Mouse (Mus musculus): ENCODE measurements around the gene Hspb9. TPM values are rescaled to one million over a fixed set of nuclear protein-coding genes. Genes with fewer than 3 reads are reported as not detected.

Hspb9 gene
- total and polyA plus RNA-seq, 3 experiments, result 0.73 to 2.1 TPM; not detected in 1

DNA sequence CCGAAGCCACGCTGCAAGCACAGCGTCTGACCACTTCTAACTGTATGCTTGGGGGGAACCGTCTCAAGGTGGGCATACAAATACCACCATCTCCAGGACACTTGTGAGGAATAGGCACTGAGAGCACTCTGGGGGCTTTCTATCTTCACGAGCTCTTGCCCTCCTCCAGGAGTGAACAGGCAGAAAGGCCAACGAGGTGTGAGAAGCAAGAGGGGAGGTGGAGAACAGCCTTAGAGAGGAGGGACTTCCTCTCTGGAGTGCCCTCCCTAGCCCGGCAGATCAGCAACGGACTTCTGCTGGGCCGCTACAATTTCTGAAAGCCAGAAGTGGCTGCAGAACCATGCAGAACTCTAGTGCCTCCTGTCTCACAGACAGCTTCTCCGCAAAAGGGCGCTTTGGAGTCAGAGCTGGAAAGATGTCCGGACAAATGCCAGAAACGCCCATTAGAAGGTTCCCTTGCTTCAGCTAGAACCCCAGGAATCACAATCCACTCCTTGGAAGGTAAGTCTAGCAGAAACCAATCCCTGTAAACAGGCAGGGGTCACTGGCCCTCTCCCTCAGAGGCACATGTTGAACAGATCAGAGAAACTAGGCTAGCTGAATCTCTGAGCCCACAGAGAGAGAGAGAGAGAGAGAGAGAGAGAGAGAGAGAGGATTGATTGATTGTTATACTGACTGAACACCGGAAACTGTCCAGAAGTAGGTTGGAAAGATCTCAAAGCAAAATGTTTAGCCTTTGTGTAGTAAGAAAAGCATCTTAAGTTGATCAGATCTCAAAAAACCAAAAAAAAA is 22.5 kb downstream of the Hspb9 start (continued):
- peak; percentile 33; the same call in 1 of the 2 replicates for TF ChIP-seq MYB (IDR thresholded peaks at IDR 0.05; ENCODE audit: low read depth, low read length)
- no peak for TF ChIP-seq USF2 (IDR thresholded peaks at IDR 0.05; ENCODE audit: borderline replicate concordance in 1 of 2, insufficient read depth in 1 of 2, low read depth in 1 of 2, low read length in 2 of 2)
- TF ChIP-seq GABPA (IDR thresholded peaks at IDR 0.05; ENCODE audit: low read depth, low read length), result no peak
- TF ChIP-seq NRF1 (IDR thresholded peaks at IDR 0.05; ENCODE audit: insufficient read depth, low read depth, low read length, poor library complexity, severe bottlenecking), result no peak
- TF ChIP-seq MAFK (IDR thresholded peaks at IDR 0.05; ENCODE audit: borderline replicate concordance, low read depth, low read length), result no peak
- peak; percentile 5 to 36; a peak in 2 of 4 replicates for TF ChIP-seq EP300 (IDR thresholded peaks at IDR 0.05; ENCODE audit: low read depth in 1 of 2, low read length in 2 of 2)
- TF ChIP-seq ETS1 (IDR thresholded peaks at IDR 0.05; ENCODE audit: low read depth, low read length), result no peak; the same call in 1 of the 2 replicates
- no peak for TF ChIP-seq BHLHE40 (IDR thresholded peaks at IDR 0.05; ENCODE audit: borderline replicate concordance, low read depth, low read length)
- TF ChIP-seq POLR2AphosphoS2 (IDR thresholded peaks at IDR 0.05; ENCODE audit: low read length), result no peak
- TF ChIP-seq TCF12 (IDR thresholded peaks at IDR 0.05; ENCODE audit: low read depth, low read length), result no peak
- peak; percentile 63 for TF ChIP-seq HCFC1 (IDR thresholded peaks at IDR 0.05; ENCODE audit: low read depth, low read length)
- TF ChIP-seq ZMIZ1 (IDR thresholded peaks at IDR 0.05; ENCODE audit: low read depth, low read length), result 0 out of 2 replicates have a peak, but pooled peaks have one; percentile 55
- TF ChIP-seq ZC3H11A (IDR thresholded peaks at IDR 0.05; ENCODE audit: low read depth, low read length), result no peak
- TF ChIP-seq GATA1 (IDR thresholded peaks at IDR 0.05; ENCODE audit: low read depth, low read length), result no peak
- TF ChIP-seq TBP (IDR thresholded peaks at IDR 0.05; ENCODE audit: low read depth, low read length), result peak; percentile 45; the same call in 1 of the 2 replicates
- TF ChIP-seq TAL1 (IDR thresholded peaks at IDR 0.05; ENCODE audit: low read length), result no peak
- TF ChIP-seq POLR2AphosphoS5 (IDR thresholded peaks at IDR 0.05; ENCODE audit: borderline replicate concordance, low read depth, low read length), result no peak
- no peak for TF ChIP-seq MEF2A (IDR thresholded peaks at IDR 0.05; ENCODE audit: extremely low read depth, insufficient replicate concordance, low read depth, low read length, poor library complexity, severe bottlenecking)
- TF ChIP-seq RCOR1 (IDR thresholded peaks at IDR 0.05; ENCODE audit: low read depth, low read length), result no peak
- TF ChIP-seq SIN3A (IDR thresholded peaks at IDR 0.05; ENCODE audit: low read length), result peak; percentile 88
- no peak for TF ChIP-seq KAT2A (conservative IDR thresholded peaks at IDR 0.05; ENCODE audit: low read depth, low read length)
- TF ChIP-seq POLR2A (IDR thresholded peaks at IDR 0.05; ENCODE audit: control insufficient read depth in 1 of 2, insufficient read depth in 1 of 2, low read depth in 1 of 2, low read length in 2 of 2, poor library complexity in 1 of 2), result peak; percentile 52 to 76; a peak in 2 of 4 replicates
- peak; percentile 73; the same call in 1 of the 2 replicates for TF ChIP-seq CHD1 (IDR thresholded peaks at IDR 0.05; ENCODE audit: low read depth, low read length)
- TF ChIP-seq MAZ (IDR thresholded peaks at IDR 0.05; ENCODE audit: low read depth, low read length), result 0 out of 2 replicates have a peak, but pooled peaks have one; percentile 54
